In genomic region chr16:95460336-95460735, GRCm38 (mm10) we compare ENCODE assay signal across 29 mouse cellular contexts.
DNase-seq lines count a peak whose midpoint lies in the region; ATAC-seq and TF ChIP-seq lines count a peak whose summit lies in the region.
"Had no signal": no experiment of that assay in that cellular context is flagged by ENCODE, and none has a peak within 500 bp of the region (broad histone marks: within the 10 kb centered on the region; RNA-seq: fewer than 3 reads in every experiment).

No protein-coding gene starts in this region.

- ATAC-seq in heart, postnatal 0 days (ENCODE audit: insufficient read depth, low read depth): no peak
- ATAC-seq in lung, embryonic 16.5 days (ENCODE audit: low read depth): no peak
- no peak for ATAC-seq in stomach, postnatal 0 days (ENCODE audit: low FRiP score, low TSS enrichment)
- ATAC-seq: forebrain, postnatal 0 days; hindbrain, postnatal 0 days; intestine, embryonic 15.5 days; midbrain, embryonic 13.5 days had no signal

- TF ChIP-seq EP300 in heart, postnatal 0 days (IDR thresholded peaks at IDR 0.05; ENCODE audit: low read depth): no peak
- no peak for TF ChIP-seq EP300 in stomach, postnatal 0 days (optimal IDR thresholded peaks at IDR 0.05)

- no peak for TF ChIP-seq CTCF in cerebellum, adult 2 months (IDR thresholded peaks at IDR 0.05; ENCODE audit: borderline replicate concordance, insufficient read depth, low read depth, low read length)
- no peak for TF ChIP-seq CTCF in heart, postnatal 0 days (IDR thresholded peaks at IDR 0.05; ENCODE audit: low read depth)
- TF ChIP-seq CTCF in stomach, postnatal 0 days (IDR thresholded peaks at IDR 0.05; ENCODE audit: low read depth): no peak

- H3K4me3 ChIP-seq in cerebellum, adult 2 months (replicated peaks; ENCODE audit: insufficient read depth, low read depth, low read length): no peak overlapping the region
- H3K4me3 ChIP-seq in heart, postnatal 0 days (ENCODE audit: low read depth, low read length): no peak overlapping the region
- H3K4me3 ChIP-seq in lung, embryonic 16.5 days (ENCODE audit: low read length): no peak overlapping the region
- no peak overlapping the region for H3K4me3 ChIP-seq in stomach, postnatal 0 days (ENCODE audit: low read depth, low read length)
- H3K4me3 ChIP-seq: forebrain, embryonic 12.5 days; heart, embryonic 13.5 days; hindbrain, embryonic 12.5 days; intestine, embryonic 15.5 days; limb, embryonic 15.5 days; liver, embryonic 13.5 days; midbrain, embryonic 13.5 days had no signal

- no peak for DNase-seq in cerebellum, adult 2 months
- no peak for DNase-seq in cerebellum, postnatal 36 days
- DNase-seq in heart, postnatal 0 days (ENCODE audit: low spot score): no peak
- no peak for DNase-seq in heart, postnatal 4 days
- no peak for DNase-seq in lung, postnatal 25 days (ENCODE audit: low spot score)
- DNase-seq in stomach, postnatal 0 days (ENCODE audit: low spot score): no peak
- DNase-seq: adrenal gland, adult 8-10 months; cerebellum, adult 9-10 months; forebrain, postnatal 0 days; gastrocnemius, postnatal 25 days; heart, adult 18-20 months; kidney, adult 2 months; kidney, postnatal 10 days; left cerebral cortex, postnatal 4 days; liver, embryonic 13.5 days; lung, adult 18-20 months; retina, postnatal 1 day; right cerebral cortex, postnatal 14 days; thymus, postnatal 14 days had no signal

- no peak overlapping the region for H3K4me2 ChIP-seq in heart, postnatal 0 days (ENCODE audit: low read depth, low read length)
- no peak overlapping the region for H3K4me2 ChIP-seq in lung, embryonic 16.5 days (ENCODE audit: low read depth, low read length)
- H3K4me2 ChIP-seq in stomach, postnatal 0 days (replicated peaks; ENCODE audit: low read depth): no peak overlapping the region
- H3K4me2 ChIP-seq: forebrain, embryonic 12.5 days; heart, embryonic 13.5 days; hindbrain, embryonic 12.5 days; intestine, embryonic 15.5 days; limb, embryonic 15.5 days; liver, embryonic 13.5 days; midbrain, embryonic 13.5 days had no signal

- 0 out of 2 replicates have a peak overlapping the region, but pooled peaks have one; percentile 30 for H3K27ac ChIP-seq in cerebellum, adult 2 months (ENCODE audit: insufficient read depth, low read length)
- H3K27ac ChIP-seq in heart, postnatal 0 days (ENCODE audit: low read depth): peak overlapping the region; percentile 49; the same call in 1 of the 2 replicates
- H3K27ac ChIP-seq in lung, embryonic 16.5 days (ENCODE audit: low read length): peak overlapping the region; percentile 77
- no peak overlapping the region for H3K27ac ChIP-seq in stomach, postnatal 0 days (replicated peaks)
- H3K27ac ChIP-seq: forebrain, embryonic 12.5 days; hindbrain, embryonic 12.5 days; intestine, embryonic 15.5 days; limb, embryonic 15.5 days; liver, embryonic 13.5 days; macrophage; midbrain, embryonic 13.5 days had no signal

- no peak overlapping the region for H3K9ac ChIP-seq in heart, postnatal 0 days (replicated peaks; ENCODE audit: low read depth, low read length)
- no peak overlapping the region for H3K9ac ChIP-seq in lung, embryonic 16.5 days (ENCODE audit: low read length)
- H3K9ac ChIP-seq in stomach, postnatal 0 days (ENCODE audit: low read length): no peak overlapping the region
- H3K9ac ChIP-seq: forebrain, embryonic 12.5 days; forebrain, postnatal 0 days; heart, embryonic 13.5 days; hindbrain, embryonic 12.5 days; intestine, embryonic 15.5 days; limb, embryonic 15.5 days; liver, embryonic 13.5 days; midbrain, embryonic 13.5 days had no signal

- no peaks in the 10 kb centered on the region for H3K27me3 ChIP-seq in cerebellum, adult 2 months (ENCODE audit: control insufficient read depth, insufficient read depth, low read length)
- no peaks in the 10 kb centered on the region for H3K27me3 ChIP-seq in heart, postnatal 0 days (ENCODE audit: control insufficient read depth, insufficient read depth, low read length)
- H3K27me3 ChIP-seq in lung, embryonic 16.5 days (ENCODE audit: control insufficient read depth, insufficient read depth, low read depth, low read length): no peaks in the 10 kb centered on the region
- no peaks in the 10 kb centered on the region for H3K27me3 ChIP-seq in stomach, postnatal 0 days (ENCODE audit: control insufficient read depth, insufficient read depth, low read length)
- H3K27me3 ChIP-seq: CH12.LX; forebrain, embryonic 12.5 days; heart, embryonic 13.5 days; hindbrain, embryonic 12.5 days; intestine, embryonic 15.5 days; limb, embryonic 15.5 days; midbrain, embryonic 13.5 days had no signal

- H3K36me3 ChIP-seq in heart, postnatal 0 days (replicated peaks; ENCODE audit: control insufficient read depth, insufficient read depth, low read length): no peaks in the 10 kb centered on the region
- H3K36me3 ChIP-seq in lung, embryonic 16.5 days (ENCODE audit: control insufficient read depth, insufficient read depth, low read length): no peaks in the 10 kb centered on the region
- no peaks in the 10 kb centered on the region for H3K36me3 ChIP-seq in stomach, postnatal 0 days (ENCODE audit: control insufficient read depth, insufficient read depth, low read length)
- H3K36me3 ChIP-seq: forebrain, embryonic 12.5 days; heart, embryonic 13.5 days; hindbrain, embryonic 12.5 days; intestine, embryonic 15.5 days; limb, embryonic 15.5 days; liver, embryonic 13.5 days; midbrain, embryonic 13.5 days had no signal

- no peaks in the 10 kb centered on the region for H3K9me3 ChIP-seq in heart, postnatal 0 days (replicated peaks; ENCODE audit: control insufficient read depth, low read length)
- no peaks in the 10 kb centered on the region for H3K9me3 ChIP-seq in lung, embryonic 16.5 days (ENCODE audit: control insufficient read depth, low read length)
- H3K9me3 ChIP-seq in stomach, postnatal 0 days (ENCODE audit: control insufficient read depth, low read length): no peaks in the 10 kb centered on the region
- H3K9me3 ChIP-seq: forebrain, embryonic 12.5 days; heart, embryonic 13.5 days; hindbrain, embryonic 12.5 days; intestine, embryonic 15.5 days; limb, embryonic 15.5 days; liver, embryonic 13.5 days; midbrain, embryonic 13.5 days had no signal

- WGBS in cerebellum, adult 2 months: 88% methylated on average over 2 of the region's 2 CpGs
- 67% methylated on average over 2 of the region's 2 CpGs for WGBS in heart, postnatal 0 days
- 74% methylated on average over 2 of the region's 2 CpGs for WGBS in lung, embryonic 16.5 days
- 87% methylated on average over 2 of the region's 2 CpGs for WGBS in stomach, postnatal 0 days

- H3K4me1 ChIP-seq in cerebellum, adult 2 months (ENCODE audit: control insufficient read depth, insufficient read depth, low read length): no peaks in the 10 kb centered on the region
- no peaks in the 10 kb centered on the region for H3K4me1 ChIP-seq in heart, postnatal 0 days (ENCODE audit: control insufficient read depth, insufficient read depth)
- peaks cover 2% of the 10 kb centered on the region; the same call in 1 of the 2 replicates for H3K4me1 ChIP-seq in lung, embryonic 16.5 days (replicated peaks; ENCODE audit: control insufficient read depth, insufficient read depth, low read length)
- no peaks in the 10 kb centered on the region for H3K4me1 ChIP-seq in stomach, postnatal 0 days (replicated peaks; ENCODE audit: control insufficient read depth, insufficient read depth)
- H3K4me1 ChIP-seq: forebrain, embryonic 12.5 days; hindbrain, embryonic 12.5 days; intestine, embryonic 15.5 days; liver, embryonic 13.5 days; midbrain, embryonic 13.5 days had no signal

- no peak for TF ChIP-seq POLR2A in cerebellum, adult 2 months (IDR thresholded peaks at IDR 0.05; ENCODE audit: borderline replicate concordance, insufficient read depth, low read length)
